Mouse (Mus musculus) liver, embryonic 16.5 days (tissue): ENCODE data around the gene Gm5767. TPM values are rescaled to one million over a fixed set of nuclear protein-coding genes. Genes with fewer than 3 reads are reported as not detected.

Source experiments
- ATAC-seq: fragments of 200-750 bp; cut with Nextera tagmentation; 2 replicates; pipeline ENCODE4 v1.8.0; 2017; ENCODE audit warnings: low read depth, mild to moderate bottlenecking, moderate number of reproducible peaks, moderate library complexity
- H3K27ac ChIP-seq: fragments of 300-500 bp; sonication (generic); 2 replicates; pipeline ENCODE4 v1.5.1; 2014; ENCODE audit warnings: mild to moderate bottlenecking, low read length
- H3K27me3 ChIP-seq: fragments of 300-500 bp; sonication (generic); 2 replicates; pipeline ENCODE4 v1.6.1; 2014; ENCODE audit warnings: low read depth, low read length, mixed read lengths; ENCODE audit not compliant: control insufficient read depth, insufficient read depth
- H3K36me3 ChIP-seq: fragments of 300-500 bp; sonication (generic); 2 replicates; pipeline ENCODE4 v1.6.1; 2014; ENCODE audit warnings: mild to moderate bottlenecking; ENCODE audit not compliant: control insufficient read depth, insufficient read depth
- H3K4me1 ChIP-seq: fragments of 300-500 bp; sonication (generic); 2 replicates; pipeline ENCODE4 v1.6.1; 2014; ENCODE audit warnings: low read depth, low read length, mixed read lengths; ENCODE audit not compliant: control insufficient read depth
- H3K4me2 ChIP-seq: fragments of 300-500 bp; sonication (generic); 2 replicates; pipeline ENCODE4 v1.6.1; 2014; ENCODE audit warnings: low read depth, low read length, mixed read lengths
- H3K4me3 ChIP-seq: fragments of 300-500 bp; sonication (generic); 2 replicates; pipeline ENCODE4 v1.5.1; 2014; ENCODE audit warnings: low read depth, mild to moderate bottlenecking, low read length
- H3K9ac ChIP-seq: fragments of 300-500 bp; sonication (generic); 2 replicates; pipeline ENCODE4 v1.6.1; 2014; ENCODE audit warnings: low read depth, low read length
- H3K9me3 ChIP-seq: fragments of 300-500 bp; sonication (generic); replicated peaks from 2 replicates; pipeline ENCODE4 v1.6.1; 2016; ENCODE audit warnings: low read length; ENCODE audit not compliant: control insufficient read depth
- WGBS: fragments of 180-500 bp; shearing (Covaris S2); extraction: QIAGEN DNeasy Blood & Tissue Kit; methylation state at CpG from one replicate; pipeline ENCODE4 v1.1.7; 2014; ENCODE audit not compliant: insufficient replicate concordance; 5-methylcytosine and 5-hydroxymethylcytosine counted together
- polyA plus RNA-seq: library from polyadenylated mRNA; unstranded; fragments of >200 nt; fragmentation: Nextera tagmentation; extraction: Ambion mirVana; gene quantifications from 2 replicates; pipeline ENCODE4 v1.2.1, GENCODE M21; 2015

The Gm5767 gene
- polyA plus RNA-seq, 1 experiment from 2014 or later, result not detected

GRCm38 (mm10) chr16:8672811-8673210 lies 7.8 kb upstream of the Gm5767 start:
- Histone ChIP-seq H3K4me2 (peak overlapping the region; percentile 75), H3K36me3 (peaks cover 5% of the 10 kb centered on the region), H3K27ac (peak overlapping the region; percentile 90), H3K9ac (peak overlapping the region; percentile 84), H3K4me1 (peaks cover 83% of the 10 kb centered on the region), H3K9me3 (no peaks in the 10 kb centered on the region), H3K4me3 (peak overlapping the region; percentile 81), H3K27me3 (no peaks in the 10 kb centered on the region)
- no peak for ATAC-seq

- Histone ChIP-seq H3K9ac (peak overlapping the region; percentile 84), H3K4me1 (peaks cover 82% of the 10 kb centered on the region)
Measured at GRCm38 (mm10) chr16:8673343-8673742, 7.2 kb upstream of the Gm5767 start.

GRCm38 (mm10) chr16:8674165-8674564 lies 6.4 kb upstream of the Gm5767 start:
- Histone ChIP-seq H3K4me3 (peak overlapping the region; percentile 7; the same call in 1 of the 2 replicates), H3K9me3 (no peaks in the 10 kb centered on the region), H3K9ac (0 out of 2 replicates have a peak overlapping the region, but pooled peaks have one; percentile 10), H3K27me3 (no peaks in the 10 kb centered on the region), H3K27ac (peak overlapping the region; percentile 30), H3K4me1 (peaks cover 82% of the 10 kb centered on the region), H3K36me3 (no peaks in the 10 kb centered on the region; the same call in 1 of the 2 replicates), H3K4me2 (peak overlapping the region; percentile 35)
- 2% methylated on average over 8 of the region's 8 CpGs for WGBS
- ATAC-seq, result no peak

More at GRCm38 (mm10) chr16:8673343-8673742, 7.2 kb upstream of the Gm5767 start:
- no peak for ATAC-seq
- Histone ChIP-seq H3K27ac (peak overlapping the region; percentile 90), H3K9me3 (no peaks in the 10 kb centered on the region), H3K4me2 (peak overlapping the region; percentile 75; the same call in 1 of the 2 replicates), H3K4me3 (no peak overlapping the region), H3K27me3 (no peaks in the 10 kb centered on the region), H3K36me3 (peaks cover under 1% of the 10 kb centered on the region)
- 52% methylated on average over 6 of the region's 6 CpGs for WGBS

- Histone ChIP-seq H3K27me3 (no peaks in the 10 kb centered on the region), H3K4me2 (peak overlapping the region; percentile 72), H3K9ac (peak overlapping the region; percentile 58), H3K4me3 (peak overlapping the region; percentile 41), H3K27ac (peak overlapping the region; percentile 98), H3K4me1 (peaks cover 78% of the 10 kb centered on the region), H3K36me3 (no peaks in the 10 kb centered on the region), H3K9me3 (no peaks in the 10 kb centered on the region)
- ATAC-seq, result peak; percentile 33
- WGBS, result 34% methylated on average over 8 of the region's 8 CpGs
Measured at GRCm38 (mm10) chr16:8675559-8675958, 5.0 kb upstream of the Gm5767 start.

- Histone ChIP-seq H3K4me3 (peak overlapping the region; percentile 41), H3K4me2 (peak overlapping the region; percentile 72), H3K36me3 (no peaks in the 10 kb centered on the region), H3K9me3 (no peaks in the 10 kb centered on the region), H3K9ac (peak overlapping the region; percentile 58), H3K4me1 (peaks cover 76% of the 10 kb centered on the region), H3K27ac (peak overlapping the region; percentile 98), H3K27me3 (no peaks in the 10 kb centered on the region)
- 23% methylated on average over 2 of the region's 2 CpGs for WGBS
- ATAC-seq, result peak; percentile 59
Measured at GRCm38 (mm10) chr16:8676228-8676627, 4.3 kb upstream of the Gm5767 start.

- no peaks in the 10 kb centered on the region for H3K27me3 ChIP-seq
- WGBS, result 50% methylated on average over 4 of the region's 4 CpGs
- H3K9me3 ChIP-seq, result no peaks in the 10 kb centered on the region
- H3K4me2 ChIP-seq, result peak overlapping the region; percentile 72
- peak; percentile 9; the same call in 1 of the 2 replicates for ATAC-seq
- peaks cover 76% of the 10 kb centered on the region for H3K4me1 ChIP-seq
- no peaks in the 10 kb centered on the region for H3K36me3 ChIP-seq
- no peak overlapping the region for H3K4me3 ChIP-seq
- H3K27ac ChIP-seq, result peak overlapping the region; percentile 98
- peak overlapping the region; percentile 58 for H3K9ac ChIP-seq
Measured at GRCm38 (mm10) chr16:8676800-8677199, 3.8 kb upstream of the Gm5767 start.

GRCm38 (mm10) chr16:8678035-8678434 lies 2.5 kb upstream of the Gm5767 start:
- no peaks in the 10 kb centered on the region for H3K27me3 ChIP-seq
- peak overlapping the region; percentile 34 for H3K4me2 ChIP-seq
- H3K4me3 ChIP-seq, result no peak overlapping the region
- no peaks in the 10 kb centered on the region for H3K36me3 ChIP-seq
- WGBS, result 44% methylated on average over 5 of the region's 5 CpGs
- H3K9ac ChIP-seq, result peak overlapping the region; percentile 46
- peaks cover 70% of the 10 kb centered on the region for H3K4me1 ChIP-seq
- peak; percentile 33 for ATAC-seq
- no peaks in the 10 kb centered on the region for H3K9me3 ChIP-seq
- peak overlapping the region; percentile 85 for H3K27ac ChIP-seq

- Histone ChIP-seq H3K36me3 (no peaks in the 10 kb centered on the region; the same call in 1 of the 2 replicates), H3K27ac (peak overlapping the region; percentile 85), H3K9me3 (no peaks in the 10 kb centered on the region), H3K4me3 (no peak overlapping the region), H3K4me2 (peak overlapping the region; percentile 34), H3K4me1 (peaks cover 63% of the 10 kb centered on the region), H3K27me3 (no peaks in the 10 kb centered on the region), H3K9ac (peak overlapping the region; percentile 46)
- ATAC-seq, result peak; percentile 48
- WGBS, result 33% methylated on average over 4 of the region's 4 CpGs
Measured at GRCm38 (mm10) chr16:8678676-8679075, 1.9 kb upstream of the Gm5767 start.

- H3K27me3 ChIP-seq, result no peaks in the 10 kb centered on the region
- H3K4me2 ChIP-seq, result no peak overlapping the region
- H3K4me3 ChIP-seq, result no peak overlapping the region
- no peak for ATAC-seq
- H3K9me3 ChIP-seq, result no peaks in the 10 kb centered on the region
- peaks cover 2% of the 10 kb centered on the region; the same call in 1 of the 2 replicates for H3K36me3 ChIP-seq
- no peak overlapping the region for H3K9ac ChIP-seq
- WGBS, result 65% methylated on average over 3 of the region's 3 CpGs
- peak overlapping the region; percentile 46 for H3K27ac ChIP-seq
- H3K4me1 ChIP-seq, result peaks cover 58% of the 10 kb centered on the region
Measured at GRCm38 (mm10) chr16:8679780-8680179, 790 bp upstream of the Gm5767 start.
